Mouse (Mus musculus): ENCODE measurements around the gene P4ha2.

DNA sequence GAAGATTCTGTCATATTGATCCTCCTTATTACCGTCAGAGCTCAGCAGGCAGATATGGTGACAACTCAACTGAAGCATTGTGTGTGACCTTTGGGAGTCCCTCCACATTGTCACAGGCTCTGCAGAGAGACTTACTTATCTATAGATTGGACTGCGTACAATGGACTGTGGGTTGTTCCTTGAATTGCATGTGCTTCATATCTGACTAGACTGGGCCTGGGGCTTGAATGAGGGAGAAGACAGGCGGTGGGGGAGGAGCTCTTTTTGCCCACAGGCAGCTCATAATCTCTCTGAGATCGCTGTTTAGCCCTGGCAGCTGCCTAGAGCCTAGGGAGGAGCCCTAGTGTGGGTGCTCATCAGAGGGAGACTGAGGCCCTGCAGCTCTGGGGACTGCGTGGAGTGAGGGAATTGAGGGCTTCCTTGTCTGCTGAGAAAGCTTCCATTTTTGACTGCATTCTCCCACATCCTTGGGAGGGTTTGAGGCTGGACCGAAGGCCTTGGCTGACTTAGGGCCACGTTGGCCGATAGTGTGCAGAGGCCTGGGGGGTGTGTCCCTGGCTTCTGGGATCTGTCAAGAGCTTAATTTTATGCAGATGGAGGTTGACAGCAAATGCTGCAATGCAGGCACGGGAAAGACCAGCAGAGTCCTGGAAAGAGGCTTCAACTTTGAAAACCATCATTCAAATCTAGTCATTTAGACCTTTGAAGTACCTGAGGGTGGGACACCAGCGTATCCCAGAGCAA lies 3.0 kb downstream of the P4ha2 start:
- TF ChIP-seq CTCF (IDR thresholded peaks at IDR 0.05; ENCODE audit: low read depth) (no peak), EP300 (IDR thresholded peaks at IDR 0.05; ENCODE audit: low read depth) (no peak)
